Mouse (Mus musculus) Muller cell, postnatal 12 days (primary cell): ENCODE measurements around the gene Gm3015.
"Not testable (repeated sequence)": the region's sequence is repeated elsewhere in the genome, so short reads cannot be mapped to it uniquely, and the experiment has no call there.

Experiments used
- DNase-seq: peaks from one replicate; pipeline ENCODE4 v3.0.0-alpha.2; 2015; ENCODE audit errors: inconsistent ontology term

Gm3015 gene

DNA sequence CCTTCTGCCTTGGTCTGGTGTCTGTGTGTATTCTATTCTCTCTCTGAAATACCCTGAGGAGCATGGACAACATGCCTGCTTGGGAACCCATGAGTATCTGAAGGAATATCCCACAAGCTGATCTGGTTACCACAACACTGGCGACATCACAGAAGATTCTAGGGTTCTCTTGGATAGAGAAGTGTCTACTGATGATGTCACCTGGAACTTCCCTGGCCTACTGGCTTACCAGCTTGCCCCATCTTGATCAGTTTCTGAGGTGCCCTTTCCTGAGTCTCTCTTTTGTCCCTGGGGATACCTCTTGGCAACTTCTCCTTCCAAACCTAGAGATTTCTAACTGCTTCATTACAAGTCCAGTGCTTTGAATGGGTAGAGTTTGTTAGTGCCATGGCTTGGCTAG lies at the start of gene Gm3015:
Gm3015 (minus strand) TSS at position 101 of the 400 bp plus-strand sequence.
- DNase-seq, result not testable (repeated sequence)

DNA sequence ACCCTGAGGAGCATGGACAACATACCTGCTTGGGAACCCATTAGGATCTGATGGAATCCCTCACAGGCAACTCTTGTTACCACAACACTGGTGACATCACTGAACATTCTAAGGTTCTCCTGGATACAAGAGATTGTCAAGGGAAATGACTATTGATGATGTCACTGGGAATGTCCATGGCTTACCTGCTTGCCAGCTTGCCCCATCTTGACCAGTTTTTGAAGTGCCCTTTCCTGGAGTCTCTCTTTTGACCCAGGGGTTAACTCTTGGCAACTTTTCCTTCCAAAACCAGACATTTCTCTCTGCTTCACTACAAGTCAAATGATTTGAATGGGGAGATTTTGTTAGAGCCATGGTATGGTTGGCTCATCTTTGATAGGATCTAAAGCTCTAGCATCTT lies 29.3 kb upstream of the Gm3015 start, which contains the start of gene Gm10377:
Gm10377 (minus strand) TSS at position 101 of the 400 bp plus-strand sequence.
- not testable (repeated sequence) for DNase-seq
